Mouse (Mus musculus) c-Kit-negative CD71-positive TER-119-positive erythroid progenitor cells, embryonic 14.5 days (primary cell): ENCODE measurements around the gene Entpd7.

Experiments used
- DNase-seq: peaks from one replicate; pipeline ENCODE4 v3.0.0-alpha.2; 2013; ENCODE audit warnings: low read depth, low spot score

Gene Entpd7

DNA sequence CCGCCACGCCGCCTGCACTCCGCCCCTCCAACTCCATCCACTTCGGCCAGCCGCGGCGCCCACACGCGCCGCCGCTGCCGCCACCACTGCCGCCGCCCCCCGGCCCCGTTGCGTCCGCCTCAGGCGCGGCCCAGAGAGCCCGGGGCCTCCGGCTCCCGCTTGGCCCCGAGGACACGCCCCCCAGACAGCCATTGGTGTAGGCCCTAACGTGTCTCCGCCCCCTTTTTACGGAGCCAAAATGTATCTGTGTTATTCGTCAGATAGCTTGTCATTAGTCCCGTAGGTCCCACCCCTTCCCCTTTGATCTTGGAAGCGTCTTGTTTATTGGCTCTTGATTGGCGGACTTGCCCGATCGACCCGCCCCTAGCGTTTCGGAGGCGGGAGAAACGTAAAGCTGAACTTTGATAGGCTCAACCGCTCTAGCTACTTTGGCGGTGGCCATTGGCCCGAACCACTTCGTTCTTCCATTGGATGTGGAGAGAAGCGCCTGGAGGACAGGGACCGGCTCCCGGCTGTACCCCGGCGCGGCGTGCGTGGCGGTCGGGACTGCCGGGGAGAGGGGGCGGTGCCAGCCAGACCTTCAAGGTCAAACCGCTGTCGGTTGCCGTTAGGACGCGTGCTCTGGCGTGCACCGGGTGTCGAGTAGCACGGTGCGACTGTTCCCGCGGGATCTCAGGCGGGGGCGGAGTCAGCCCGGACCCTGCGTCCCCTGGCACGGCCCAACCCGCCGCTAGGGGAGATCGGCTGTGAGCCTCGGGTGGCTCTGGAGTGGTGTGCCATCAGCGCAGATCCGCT is 14.5 kb upstream of the Entpd7 start, which contains the start of gene Slc25a28:
TSS of gene Slc25a28 (minus strand) at position 152 of the 795 bp plus-strand sequence.
- DNase-seq = peak; percentile 100

DNA sequence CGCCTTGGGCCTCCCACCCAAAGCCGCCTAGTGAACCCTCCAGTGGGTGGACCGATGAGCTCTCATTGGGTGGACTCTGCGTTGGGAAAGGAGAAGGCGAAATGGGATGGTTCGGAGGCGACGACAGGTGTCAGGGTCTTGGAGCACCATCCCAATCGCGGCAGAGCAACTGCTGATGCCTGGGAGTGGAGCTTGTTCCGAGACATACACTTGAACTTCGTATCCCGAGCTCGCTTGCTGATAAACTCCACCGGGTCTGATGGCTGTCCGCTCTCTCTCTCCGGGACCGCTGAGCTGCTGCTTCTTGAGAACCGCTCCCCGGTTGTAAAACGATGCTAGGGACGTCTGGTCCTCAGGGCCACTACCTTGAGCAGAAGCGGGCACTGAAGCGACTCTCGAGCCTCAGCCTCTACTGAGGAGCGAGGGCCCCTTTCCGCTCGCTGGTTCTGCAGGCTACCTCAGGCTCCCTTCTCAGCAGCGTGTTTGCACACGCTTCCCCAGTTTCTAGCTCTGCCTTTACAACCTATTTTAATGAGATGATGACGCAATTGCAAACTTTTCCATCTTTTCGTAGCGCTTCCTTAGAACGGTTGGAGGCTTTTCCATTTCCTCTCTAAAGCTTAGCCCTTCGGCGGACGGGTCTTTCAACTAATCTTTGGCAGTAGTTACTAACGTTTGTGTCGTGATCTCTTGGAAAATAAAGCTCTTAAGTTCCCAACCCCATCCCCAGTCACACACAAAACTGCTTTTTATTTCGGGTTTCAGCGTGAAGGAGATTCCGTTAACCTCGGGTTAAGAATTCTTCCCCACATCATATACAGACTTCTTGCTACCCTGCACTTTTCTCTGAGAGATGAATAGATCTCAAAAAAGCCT is 13.7 kb upstream of the Entpd7 start:
- peak; percentile 40 for DNase-seq

DNA sequence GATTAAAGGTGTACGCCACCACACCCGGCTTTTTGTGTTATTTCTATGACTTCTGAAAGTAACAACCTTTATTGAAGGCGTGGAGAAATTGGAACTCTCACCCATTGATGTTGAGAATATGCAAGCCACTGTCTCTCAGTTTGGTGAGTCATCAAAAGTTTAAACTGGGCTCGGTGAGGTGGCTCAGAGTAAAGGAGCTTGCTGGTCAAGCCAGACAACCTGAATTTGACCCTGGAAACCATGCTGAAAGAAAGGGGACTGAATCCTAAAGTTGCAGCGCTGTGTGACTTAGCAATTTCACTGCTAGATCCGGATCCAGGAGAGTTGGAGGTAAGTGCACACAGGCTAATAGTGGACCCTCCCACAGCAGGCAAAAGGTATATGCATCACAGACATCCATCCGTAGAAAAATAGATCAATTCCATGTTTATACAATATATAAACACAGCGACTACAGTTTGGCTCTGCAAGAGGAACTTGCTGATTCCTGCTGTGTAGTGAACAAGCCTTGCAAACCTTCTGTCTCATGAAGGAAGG is 10.9 kb upstream of the Entpd7 start:
- no peak for DNase-seq

DNA sequence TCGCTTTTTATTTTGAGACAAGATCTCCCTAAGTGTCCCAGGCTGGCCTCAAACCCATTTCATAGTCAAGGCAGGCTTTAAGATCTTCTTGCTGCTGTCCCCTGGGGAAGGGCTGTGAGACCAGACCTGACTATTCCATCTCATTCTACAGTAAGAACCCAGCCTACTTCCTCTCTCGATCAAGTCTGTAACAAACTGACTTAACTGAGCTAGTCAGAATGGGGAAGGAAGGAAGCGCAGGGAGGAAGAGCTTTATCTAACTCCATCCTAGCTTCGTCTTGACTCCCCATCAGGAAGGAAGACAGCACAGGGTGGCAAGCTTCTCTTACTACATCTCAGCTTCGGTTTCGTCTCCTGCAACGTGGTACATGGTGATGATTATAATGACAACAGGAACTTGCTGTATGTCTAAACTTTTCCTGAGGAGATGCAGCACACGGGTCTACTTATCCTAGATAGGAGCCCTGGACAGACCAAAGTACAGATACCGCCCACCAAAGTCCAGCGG is 9.9 kb upstream of the Entpd7 start:
- DNase-seq = no peak

DNA sequence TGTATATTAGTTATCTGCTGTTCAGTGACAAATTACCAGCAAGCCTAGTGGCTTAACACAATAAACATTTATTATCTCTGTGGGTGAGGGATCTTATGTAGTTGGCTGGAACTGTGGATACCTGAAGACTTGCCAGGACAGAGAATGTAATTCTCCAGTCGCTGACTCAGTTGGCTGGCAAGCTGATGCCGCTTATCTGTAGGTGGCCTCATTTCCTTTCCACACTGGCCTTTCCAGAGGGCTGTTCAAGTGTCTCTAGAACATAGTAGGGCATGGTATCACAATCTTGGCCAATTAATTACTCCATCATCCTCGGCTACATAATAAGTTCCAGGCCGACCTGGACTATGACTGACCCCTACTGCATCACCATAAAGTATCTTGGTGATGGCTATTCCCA is 7.9 kb upstream of the Entpd7 start:
- DNase-seq = no peak

DNA sequence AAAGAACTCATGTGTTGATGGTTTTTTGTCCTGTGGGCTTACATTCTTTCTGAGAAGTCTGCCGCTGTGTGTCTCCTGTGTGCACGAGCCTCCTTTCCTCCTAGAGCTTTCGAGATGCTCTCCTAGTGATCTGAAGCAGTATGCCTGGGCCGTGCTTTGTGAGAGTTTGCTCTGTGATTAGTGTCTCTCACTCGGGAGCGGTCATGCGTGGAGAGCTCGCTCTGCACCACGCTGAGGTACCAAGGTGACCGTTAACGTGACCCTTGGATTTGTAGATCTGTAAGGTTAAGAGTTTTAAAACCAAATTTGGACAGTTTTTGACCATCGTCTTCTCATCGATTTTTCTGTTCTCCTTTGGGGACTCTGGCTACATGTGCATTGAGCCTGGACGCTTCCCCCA is 3.3 kb downstream of the Entpd7 start:
- DNase-seq = no peak

DNA sequence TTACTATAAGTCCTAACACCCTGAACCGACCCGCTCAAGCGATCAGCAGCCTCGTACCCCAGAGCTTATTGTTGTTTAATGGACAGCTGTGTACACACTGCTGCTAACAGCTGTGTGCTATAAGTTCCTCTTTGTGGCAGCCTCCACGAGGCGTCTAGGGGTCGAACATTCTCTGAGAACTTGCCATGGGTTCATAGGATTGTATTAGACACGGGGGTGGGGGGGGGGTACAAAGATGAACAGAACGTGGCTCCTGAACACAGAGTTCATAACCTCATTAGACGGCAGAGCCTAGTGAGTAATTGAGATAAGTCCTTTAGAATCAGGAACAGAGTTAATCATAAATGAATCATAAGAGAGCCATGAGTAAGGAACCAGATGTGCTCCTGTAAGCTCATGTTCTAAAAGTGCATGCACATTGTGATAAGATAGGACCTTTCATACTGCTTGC is 6.1 kb downstream of the Entpd7 start:
- no peak for DNase-seq

DNA sequence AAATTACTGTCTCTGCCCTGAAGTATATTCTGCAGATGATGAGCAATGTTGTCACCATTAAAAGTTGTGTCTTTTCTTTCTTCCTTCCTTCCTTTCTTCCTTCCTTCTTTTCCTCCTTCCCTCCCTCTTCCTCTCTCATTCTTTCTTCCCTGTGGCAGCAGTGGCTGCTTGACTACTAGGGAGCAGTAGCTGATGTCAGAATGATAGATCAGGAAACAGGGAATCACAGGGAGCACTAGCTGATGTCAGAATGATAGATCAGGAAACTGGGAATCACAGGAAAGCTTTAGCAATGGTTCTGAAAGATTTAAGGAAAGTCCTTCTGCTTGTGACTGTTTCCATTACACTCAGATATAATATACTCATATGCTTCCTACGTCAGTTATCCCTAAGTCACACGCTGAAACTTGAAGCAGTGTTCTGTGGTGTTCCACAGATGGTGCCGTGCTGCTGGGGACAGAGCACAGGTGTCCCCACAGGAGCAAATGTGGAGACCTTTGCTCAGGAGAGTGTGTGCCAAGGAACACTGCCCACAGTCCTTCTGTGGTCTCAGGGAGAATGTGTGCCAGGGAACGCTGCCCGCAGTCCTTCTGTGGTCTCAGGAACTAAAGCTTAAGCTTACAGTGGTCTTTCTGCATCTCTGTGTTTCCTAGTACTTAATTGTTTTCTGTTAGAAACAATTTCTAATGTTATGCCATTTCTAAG is 8.3 kb downstream of the Entpd7 start:
- DNase-seq = no peak

DNA sequence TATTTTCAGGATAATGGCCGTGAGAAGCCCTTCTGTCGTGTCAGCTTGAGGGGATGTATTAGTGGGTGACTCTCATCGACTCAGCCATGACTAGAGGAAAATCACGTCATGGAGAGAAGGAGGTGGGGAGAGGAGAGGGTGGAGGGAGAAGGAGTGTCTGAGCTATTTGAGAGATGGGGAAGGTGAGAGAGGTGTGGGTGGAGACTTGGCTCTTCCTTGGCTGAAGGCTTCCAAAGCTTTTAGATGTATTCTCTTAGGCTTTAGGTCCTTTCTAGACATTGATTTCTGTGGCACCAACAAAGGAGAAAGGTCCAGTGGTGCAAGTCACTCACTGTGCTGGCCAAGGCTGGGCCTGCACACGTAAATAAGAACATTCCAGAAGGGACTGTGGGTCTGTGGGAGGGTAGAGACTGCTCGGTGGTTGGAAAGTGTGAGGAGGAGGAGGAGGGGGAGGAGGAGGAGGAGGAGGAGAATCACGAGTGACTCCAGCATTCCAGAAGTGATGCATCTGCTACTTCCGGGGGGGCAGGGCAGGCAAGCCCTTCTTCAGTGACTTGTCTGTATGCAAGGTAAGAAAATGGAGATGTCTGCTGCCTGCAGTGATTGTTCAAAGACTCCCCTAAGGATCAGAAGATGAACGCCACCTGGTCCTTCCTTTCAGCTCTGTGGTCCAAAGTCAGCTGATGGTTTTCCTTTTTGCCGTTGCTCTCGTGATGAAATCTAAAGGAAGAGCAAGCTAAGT is 9.7 kb downstream of the Entpd7 start:
- DNase-seq = no peak

DNA sequence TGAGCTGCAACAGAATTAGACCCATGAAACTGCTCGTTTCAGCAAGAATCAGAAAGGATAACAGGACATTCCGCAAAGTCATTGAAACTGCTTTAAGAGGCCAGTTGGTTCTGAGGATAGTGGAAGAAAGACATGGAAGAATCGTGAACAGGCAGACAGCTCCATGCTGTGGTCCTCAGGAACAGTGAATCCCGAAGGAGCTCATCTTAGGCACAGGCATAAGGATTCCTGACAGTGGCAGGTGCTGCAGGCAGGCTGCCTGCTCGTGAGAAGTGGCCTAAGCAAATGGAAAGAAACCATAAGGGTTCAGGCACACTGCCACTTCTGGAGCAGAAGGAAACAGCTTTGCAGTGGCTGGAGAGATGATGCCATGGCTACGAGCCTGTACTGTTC is 10.3 kb downstream of the Entpd7 start:
- DNase-seq = no peak

DNA sequence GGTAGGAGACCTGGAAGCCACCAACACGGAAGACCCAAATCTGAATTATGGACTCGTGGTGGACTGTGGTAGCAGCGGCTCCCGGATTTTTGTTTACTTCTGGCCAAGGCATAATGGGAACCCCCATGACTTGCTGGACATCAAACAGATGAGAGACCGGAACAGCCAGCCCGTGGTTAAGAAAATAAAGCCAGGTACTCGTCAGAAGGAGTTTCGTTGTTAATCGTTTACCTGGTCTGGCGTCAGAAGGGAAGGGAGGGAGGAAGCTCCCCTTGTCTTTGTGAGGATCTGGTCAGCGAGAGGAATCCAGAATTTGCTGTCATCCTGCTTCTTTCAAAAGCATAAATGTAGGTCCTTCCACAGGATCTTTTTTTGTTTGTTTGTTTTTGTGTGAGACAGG is 14.7 kb downstream of the Entpd7 start:
- DNase-seq = no peak

DNA sequence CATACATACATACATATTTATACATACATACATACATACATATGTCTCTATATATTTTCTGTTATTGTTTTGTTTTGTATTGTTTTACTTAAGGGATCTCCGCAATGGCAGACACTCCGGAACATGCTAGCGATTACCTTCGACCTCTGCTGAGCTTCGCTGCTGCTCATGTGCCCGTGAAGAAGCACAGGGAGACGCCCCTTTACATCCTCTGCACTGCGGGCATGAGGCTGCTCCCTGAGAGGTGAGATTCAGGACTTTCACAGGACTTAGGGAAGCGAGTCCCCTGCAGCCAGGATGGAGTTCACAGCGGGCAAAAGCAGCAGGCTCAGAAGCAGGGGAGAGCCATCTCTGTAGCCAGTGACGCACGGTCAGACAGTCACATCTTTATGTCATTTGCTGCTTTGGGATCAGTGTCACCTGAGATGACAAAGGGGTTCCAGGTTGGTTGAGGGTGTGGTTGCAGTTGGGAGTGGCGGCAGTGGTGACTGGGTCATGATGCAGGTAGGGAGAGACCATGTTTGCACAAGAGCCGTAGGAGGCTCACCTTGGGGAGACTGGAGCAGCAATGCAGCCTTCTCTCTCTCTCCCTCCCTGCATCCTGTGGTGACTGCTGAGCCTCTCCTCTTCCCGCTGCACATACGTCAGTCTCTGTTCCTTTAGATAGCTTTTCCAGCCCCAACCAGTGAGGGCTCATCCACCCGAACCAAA is 15.5 kb downstream of the Entpd7 start:
- DNase-seq = no peak

DNA sequence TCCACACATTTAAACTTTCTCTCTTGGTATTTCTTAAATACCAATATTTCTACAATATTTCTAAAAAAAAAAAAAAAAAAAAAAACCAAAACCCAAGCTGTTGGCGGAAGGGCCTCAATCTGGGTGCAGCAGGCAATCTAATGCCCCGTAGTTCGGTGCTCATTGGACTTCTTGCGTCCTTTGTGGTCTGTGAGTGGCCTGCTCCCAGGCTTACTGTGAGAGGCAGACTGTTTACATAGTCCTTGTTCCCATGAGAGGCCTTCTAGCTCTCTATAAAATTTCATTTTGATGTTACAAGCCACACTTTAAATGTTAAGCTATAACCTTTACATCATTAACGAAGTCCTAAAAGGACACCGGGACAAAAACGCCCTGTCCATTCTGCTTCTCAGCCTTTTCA is 18.7 kb downstream of the Entpd7 start:
- no peak for DNase-seq

DNA sequence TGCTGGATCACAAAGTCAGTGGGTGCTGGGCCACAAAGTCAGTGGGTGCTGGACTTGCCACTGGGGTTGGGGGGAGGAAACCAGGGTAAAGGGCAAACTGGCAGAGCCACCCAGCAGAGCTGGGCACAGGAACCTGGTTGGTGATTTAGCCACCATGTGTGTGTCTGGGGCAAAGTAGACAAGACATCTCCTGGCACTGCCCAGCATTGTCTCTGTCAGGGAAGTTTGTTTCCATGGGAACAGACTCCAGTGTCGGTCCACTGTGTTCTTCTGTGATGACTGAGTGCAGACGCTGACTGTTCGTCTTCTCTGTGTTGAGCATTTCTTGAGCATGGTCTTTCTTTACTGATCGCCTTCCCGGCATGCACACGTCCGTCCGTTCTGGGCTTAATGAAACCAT is 19.8 kb downstream of the Entpd7 start:
- DNase-seq = no peak

DNA sequence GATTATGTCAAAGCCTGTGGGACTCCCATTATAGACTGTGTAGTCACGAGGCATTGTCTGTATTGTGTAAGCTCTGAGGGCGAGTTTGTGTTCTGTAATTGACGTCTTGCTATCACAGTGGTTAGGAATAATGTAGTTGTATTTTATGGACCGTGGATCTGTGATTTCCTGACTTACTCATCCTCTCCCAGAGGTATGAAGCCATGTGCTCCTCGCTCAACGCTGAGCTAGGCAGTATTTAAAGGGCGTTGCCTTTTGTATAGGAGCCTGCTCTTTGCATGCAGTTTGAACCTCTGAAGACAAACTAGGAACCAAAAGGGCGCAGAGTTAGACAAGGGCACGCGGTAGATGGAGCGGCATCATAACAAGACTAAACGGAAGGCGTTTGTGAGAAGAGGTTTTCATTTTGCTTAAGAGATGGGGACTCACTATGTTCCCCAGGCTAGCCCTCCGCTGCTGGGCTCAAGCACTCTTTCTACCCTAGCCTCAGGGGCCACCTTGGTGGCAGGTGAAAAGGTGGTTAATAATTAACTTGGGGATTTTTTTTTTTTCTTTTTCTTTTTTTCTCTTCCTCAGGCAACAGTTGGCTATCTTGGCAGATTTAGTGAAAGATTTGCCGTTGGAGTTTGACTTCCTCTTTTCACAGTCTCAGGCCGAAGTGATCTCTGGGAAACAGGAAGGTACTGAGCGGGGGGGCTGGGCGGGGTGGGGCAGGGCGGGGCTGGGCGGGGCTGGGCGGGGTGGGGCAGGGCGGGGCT is 21.9 kb downstream of the Entpd7 start:
- DNase-seq = no peak

DNA sequence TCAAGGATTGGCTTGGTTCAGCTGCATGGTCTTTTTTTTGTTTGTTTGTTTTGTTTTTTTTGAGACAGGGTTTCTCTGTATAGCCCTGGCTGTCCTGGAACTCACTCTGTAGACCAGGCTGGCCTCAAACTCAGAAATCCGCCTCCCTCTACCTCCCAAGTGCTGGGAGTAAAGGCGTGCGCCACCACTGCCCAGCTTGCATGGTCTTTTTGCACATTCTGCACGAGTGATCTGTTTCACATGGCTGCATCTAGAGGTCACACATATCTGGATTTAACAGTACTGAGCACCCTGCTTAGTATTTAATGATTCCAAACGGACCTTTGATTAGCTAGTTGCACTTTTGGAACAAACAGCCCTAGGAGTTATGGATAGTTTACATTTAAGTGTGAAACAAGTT is 22.5 kb downstream of the Entpd7 start:
- no peak for DNase-seq

DNA sequence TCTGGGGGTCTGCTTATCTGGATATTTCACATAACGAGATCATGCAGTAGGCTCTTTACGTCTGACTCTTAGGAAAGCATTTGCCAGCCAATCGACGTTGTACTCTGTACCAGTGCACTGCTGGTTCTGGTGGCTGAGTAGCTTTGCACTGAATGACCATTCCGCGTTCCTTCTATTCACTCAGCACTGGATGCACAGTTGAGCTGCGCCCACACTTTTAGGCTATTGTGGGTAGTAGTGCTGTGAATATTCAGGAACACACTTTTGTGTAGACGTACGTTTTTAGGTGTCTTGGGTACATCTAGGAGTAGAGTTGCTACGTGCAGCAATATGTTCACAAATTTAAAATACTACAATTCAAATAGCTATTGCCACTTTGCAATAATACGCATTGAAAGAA is 30.6 kb downstream of the Entpd7 start:
- no peak for DNase-seq

DNA sequence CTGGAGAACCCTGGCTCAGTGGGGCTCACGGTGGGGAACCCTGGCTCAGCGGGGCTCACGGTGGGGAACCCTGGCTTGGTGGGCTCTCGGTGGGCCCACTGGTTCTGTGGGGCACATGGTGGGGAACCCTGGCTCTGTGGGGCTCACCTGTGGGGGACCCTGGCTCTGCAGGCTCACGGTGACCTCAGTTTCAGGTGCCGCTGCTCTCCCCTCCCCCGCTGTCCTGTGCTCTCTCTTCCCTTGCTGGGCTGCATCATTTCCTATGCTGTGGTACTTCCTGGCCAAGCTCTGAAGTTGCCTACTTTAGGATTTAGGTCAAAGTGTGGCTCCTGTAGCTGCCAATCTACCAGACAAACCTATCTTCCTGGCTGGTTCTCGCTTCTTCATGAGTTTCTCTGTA is 33.4 kb downstream of the Entpd7 start:
- no peak for DNase-seq

DNA sequence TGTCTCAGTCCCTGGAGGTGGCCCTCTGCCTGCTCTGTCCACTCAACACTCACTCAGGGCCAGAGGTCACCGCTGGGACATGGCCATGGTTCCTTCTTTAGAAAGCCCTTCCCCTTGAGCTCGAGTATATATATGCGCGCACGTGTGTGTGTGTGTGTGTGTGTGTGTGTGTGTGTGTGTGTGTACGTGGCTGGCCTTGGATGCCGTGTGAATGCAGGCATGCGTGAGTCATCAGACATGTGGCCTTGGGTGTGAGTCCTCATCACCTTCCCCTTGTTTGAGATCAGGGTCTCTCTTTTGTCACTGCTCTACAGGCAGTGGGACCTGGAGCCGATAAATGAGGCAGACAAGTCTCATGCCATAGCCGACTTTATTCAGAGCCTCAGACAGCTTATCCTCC is 34.0 kb downstream of the Entpd7 start:
- no peak for DNase-seq

DNA sequence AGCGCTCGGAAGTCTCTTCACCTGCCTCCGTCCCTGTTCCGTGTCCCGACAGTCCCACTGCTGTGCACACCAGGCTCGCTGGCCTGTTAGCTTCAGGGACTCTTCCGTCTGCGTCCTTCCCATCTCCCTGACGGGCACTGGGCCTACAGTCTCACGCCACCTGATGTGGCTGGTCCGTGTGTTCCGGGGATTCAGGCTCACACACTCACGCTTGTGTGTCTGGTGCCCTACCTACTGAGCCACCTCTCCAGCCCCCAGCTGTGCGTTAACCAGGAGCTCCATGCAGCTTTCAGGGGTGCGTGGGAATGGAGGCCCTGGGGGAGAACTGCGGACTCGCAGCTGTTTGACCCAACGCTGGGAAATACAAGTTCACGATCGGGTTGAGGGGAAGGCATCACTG is 34.7 kb downstream of the Entpd7 start:
- DNase-seq = no peak
